Mouse (Mus musculus) retina, postnatal 1 day (tissue): ENCODE results near the gene Ptchd4.
A peak's percentile ranks its signal among the peaks of the same experiment; 100 is the strongest.

Experiments
- DNase-seq: peaks from one replicate; pipeline ENCODE4 v3.0.0-alpha.2; 2012

The Ptchd4 gene

GRCm38 (mm10) chr17:42315669-42316611 lies at the start of gene Ptchd4:
Gene Ptchd4 (plus strand): TSS chr17:42315947.
- DNase-seq: peak; percentile 74

DNA sequence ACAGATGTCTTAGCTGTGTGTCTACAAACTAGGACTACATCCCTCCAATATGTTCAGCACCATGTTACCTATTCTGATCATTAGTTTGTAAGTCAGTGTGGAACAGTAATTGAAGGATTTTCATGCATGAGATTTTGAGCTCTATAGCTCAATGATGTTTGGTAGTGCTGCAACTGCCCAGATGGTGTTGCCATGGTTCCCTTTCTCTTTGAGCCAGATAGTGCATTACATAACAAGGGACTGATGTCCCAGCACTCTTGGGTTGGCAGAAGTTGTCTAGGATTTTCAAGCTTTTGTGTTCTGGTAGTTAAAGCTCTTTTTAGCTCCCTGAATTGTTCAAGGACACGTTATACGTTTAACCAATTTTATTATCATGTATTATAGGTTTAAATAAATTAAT lies 38.9 kb upstream of the Ptchd4 start:
- no peak for DNase-seq

GRCm38 (mm10) chr17:42284391-42284790 lies 31.4 kb upstream of the Ptchd4 start:
- DNase-seq: no peak

DNA sequence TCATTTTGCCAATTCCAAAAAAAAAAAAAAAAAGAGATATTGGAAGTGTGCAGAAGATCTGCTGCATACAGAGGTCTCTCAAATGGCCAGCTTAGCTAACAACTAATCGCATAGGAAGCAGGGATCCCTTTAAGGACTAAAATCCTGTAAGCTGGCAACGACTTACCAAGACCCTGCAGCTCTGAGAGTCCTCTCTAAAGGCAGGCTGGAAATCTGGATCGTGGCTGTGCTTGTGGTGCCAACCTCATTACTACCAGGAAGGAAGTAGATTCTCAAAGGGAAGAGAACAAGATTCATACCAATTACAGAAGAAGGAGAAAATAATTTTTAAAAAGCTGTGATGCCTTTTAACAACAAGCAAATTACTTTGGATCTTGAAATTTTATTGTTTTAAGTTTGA lies 29.5 kb upstream of the Ptchd4 start:
- no peak for DNase-seq

- no peak for DNase-seq
These were observed 25.4 kb upstream of the Ptchd4 start for GRCm38 (mm10) chr17:42290341-42290740.

DNA sequence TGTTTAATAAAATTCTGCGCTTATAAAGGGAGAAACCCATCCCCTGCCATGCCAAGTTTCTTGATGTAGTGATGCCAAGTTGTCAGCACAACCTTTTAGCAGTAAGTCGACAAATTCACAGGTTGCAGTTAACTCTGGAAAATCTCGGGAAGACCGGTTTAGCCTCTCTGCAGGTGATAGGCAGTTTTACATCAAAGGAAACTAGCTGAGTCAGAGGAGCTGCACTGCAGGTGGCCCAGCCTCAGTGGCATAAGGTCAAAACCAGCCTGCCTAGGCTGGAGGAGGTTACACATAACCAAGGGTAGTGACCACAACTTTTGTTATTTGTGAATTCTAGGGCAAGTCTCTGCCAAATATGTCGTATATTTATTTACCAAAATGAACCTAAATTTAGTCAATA lies 24.0 kb upstream of the Ptchd4 start:
- no peak for DNase-seq

GRCm38 (mm10) chr17:42297986-42298385 lies 17.8 kb upstream of the Ptchd4 start:
- no peak for DNase-seq

DNA sequence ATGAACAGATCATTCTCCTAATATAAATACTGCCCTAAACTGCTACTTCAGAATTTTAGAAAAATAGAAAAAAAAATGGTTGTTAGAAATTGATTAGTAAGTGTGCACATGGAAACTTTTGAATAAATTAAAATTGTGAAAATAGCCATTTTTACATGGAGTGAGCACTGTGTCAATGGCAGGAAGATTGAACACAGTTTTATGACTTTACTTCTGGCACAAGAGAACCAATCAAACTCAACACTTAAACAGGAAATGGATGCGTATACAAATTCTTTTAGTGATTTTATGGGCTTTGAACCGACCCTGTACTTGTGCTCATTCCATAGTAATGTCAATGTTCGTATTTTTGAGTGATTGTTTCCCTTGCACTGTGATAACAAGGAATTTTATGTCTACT lies 16.1 kb upstream of the Ptchd4 start:
- no peak for DNase-seq

DNA sequence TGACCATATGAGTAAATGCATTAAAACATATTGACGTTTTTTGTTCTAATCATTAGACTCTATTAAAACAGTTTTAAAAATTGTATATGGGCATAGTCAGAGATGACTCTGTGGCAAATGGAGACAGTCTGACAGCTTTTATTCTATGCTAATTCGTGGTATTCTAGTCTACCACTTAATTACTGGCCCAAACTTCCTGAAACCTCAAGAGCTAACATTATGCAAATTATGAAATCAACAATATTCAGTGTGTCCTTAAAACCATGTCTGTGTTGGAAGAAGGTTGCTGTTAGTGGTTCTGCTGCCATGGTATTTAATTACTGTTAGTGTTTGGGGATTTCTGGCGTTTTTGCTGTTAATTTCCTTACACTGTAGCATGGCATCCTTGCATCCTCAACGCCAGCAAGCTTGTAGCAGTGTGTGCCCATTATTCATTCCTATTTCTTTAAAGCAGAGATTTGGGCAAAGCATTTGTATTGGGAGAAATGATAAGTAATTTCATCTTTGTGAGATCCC lies 12.6 kb upstream of the Ptchd4 start:
- DNase-seq: no peak

GRCm38 (mm10) chr17:42304262-42304661 lies 11.5 kb upstream of the Ptchd4 start:
- no peak for DNase-seq

- DNase-seq: no peak
These were observed 8.7 kb upstream of the Ptchd4 start for GRCm38 (mm10) chr17:42307001-42307400.

DNA sequence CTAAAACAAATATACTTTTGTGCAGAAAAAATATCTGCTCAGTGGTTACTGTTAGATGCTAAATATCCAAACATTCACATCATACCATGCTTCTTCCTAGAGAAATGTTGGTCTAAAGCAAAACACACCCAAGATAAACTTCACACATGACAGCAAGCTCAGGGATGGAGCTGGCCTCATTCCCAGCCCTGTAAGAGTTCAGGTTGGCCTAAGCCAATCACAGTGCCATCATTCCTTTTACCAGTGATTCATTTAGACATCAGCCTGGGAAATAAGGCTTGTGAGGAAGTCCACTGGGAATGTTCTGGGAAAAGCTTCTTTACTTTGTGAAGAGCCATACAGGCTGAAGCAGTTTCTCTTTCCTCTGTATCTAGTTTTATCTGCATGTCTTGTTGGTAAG lies 5.6 kb upstream of the Ptchd4 start:
- no peak for DNase-seq

GRCm38 (mm10) chr17:42316612-42316982 lies 850 bp downstream of the Ptchd4 start:
- DNase-seq: no peak

DNA sequence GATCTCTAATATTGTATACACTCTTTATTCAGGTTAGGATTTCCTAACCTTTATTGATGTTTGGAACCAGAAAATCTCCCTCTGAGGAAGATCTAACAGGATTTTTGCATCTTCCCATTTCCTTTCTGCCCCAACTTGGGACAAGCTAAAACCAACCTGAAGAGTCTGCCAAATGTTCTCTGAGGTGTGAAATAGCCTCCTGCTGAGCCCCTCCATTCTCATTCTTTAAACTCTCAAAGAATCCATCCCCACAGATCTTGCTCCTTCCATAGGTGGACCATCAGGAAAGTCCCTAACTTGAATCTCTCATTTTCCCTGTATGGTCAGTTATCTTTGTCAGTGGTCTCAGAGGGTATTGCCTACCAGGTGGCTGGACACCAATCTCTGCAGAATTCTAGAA lies 20.0 kb downstream of the Ptchd4 start:
- no peak for DNase-seq

DNA sequence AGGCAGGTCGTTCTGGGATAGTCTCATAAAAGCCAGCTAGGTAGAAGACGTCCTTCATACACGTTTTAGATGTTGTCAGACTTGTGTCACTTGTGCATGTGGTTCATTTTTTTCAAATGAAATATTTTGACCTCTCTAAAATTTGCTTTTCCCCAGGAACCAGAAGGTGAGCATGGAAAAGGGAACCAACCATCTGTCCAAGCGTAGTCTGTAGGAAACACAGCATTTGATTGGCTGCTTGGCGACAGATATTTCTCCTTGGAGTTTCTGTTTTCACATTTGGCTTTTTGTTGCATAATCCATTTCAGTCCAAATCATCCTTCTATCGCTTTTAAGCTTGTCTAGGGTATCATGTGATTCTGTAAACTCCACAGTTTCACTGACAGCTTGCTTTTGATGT lies 20.8 kb downstream of the Ptchd4 start:
- no peak for DNase-seq

GRCm38 (mm10) chr17:42346027-42346426 lies 30.3 kb downstream of the Ptchd4 start:
- no peak for DNase-seq

- no peak for DNase-seq
These were observed 42.7 kb downstream of the Ptchd4 start for GRCm38 (mm10) chr17:42358481-42358880.

- no peak for DNase-seq
These were observed 47.5 kb downstream of the Ptchd4 start for GRCm38 (mm10) chr17:42363085-42363710.

DNA sequence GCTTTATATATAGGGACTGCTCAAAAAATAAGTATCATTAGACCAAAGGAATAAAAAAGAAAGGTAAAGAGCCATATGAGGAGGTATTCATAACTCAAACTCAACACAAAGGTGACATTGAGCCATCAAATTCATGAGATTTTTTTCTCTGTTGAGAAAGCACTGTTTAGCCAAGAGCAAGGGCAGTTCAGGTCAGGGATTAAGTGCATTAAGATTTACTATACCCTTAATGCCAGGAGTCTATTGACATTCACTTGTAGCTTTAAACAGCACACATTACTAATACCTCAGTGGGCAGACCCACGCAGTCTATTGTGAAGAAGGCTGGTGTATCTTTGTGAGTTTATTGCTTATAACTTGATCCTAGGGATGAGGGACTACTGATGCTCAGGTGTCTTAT lies 49.0 kb downstream of the Ptchd4 start:
- DNase-seq: no peak

DNA sequence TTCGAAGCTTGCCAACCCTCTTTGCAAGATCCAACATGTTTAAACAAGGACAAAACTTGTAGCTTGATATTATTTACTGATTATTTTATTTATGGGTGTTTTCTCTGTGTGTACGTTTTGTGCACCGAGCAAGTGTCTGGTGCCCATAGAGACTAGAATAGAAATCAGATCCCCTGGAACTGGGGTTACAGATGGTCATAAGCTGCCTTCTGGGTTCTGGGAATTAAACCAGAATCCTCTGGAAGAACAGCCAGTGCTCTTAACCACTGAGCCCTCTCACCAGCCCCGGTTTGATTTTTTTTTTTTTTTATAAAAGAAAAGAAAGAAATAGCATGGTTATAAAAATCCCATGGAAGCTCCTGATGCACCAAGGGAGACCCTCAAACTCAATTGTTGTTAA lies 59.1 kb downstream of the Ptchd4 start:
- DNase-seq: no peak

DNA sequence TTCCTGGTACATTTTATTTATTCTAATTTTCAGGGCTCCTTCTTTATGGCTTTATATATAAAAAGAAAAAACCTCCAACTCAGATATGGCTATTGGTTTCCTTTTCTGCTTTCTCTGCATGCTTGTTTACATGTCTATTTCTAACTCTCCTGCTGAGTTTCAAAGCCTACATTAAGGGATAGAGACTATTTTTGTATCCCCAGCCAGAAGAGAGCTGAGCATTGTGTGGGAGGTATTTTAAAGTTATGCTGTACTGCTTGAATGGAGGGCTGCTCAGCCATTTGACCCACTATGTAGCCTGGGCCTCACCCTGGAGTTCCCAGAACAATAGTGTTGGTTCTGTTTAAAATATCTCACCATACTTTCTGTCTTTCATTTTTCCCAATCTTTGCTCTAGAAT lies 77.3 kb downstream of the Ptchd4 start:
- no peak for DNase-seq

DNA sequence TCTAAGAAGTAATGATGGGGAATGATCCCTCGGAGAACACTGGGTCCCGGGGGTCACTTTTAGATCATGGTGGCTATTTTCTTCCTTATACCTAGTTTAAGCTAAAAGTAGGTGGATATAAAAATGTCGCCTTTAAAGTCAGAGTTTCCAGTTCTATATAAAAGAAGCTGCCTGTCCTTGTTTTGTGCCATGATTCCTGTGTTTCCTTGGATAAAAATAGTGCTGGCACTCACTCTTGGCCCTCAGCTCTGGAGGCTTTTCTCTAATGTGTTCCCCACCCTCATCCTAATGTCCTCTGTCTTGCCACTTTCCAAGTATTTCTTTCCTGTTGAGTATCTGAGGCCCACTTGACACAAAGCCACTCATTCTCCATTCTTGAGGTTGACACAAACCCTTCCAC lies 79.6 kb downstream of the Ptchd4 start:
- no peak for DNase-seq

DNA sequence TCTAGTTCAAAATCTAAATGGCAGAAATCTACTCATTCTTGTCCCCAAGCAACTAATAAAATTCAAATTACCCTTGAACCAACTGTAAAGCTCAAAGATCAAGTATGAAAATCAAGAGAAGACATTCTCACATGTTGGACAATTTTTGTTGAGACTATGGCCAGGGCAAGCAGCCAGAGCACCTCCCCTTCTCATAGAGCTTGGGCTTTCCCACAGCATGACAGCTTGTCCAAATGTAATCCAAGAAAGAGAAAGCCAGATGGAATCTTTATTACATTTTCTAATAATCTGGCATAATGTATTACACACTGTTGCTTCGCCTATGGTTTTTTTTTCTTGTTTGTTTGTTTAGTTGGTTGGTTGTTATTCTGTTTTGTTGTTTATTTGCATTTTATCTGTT lies 102.7 kb downstream of the Ptchd4 start:
- DNase-seq: no peak

- no peak for DNase-seq
These were observed 112.2 kb downstream of the Ptchd4 start for GRCm38 (mm10) chr17:42427961-42428360.
